Mouse (Mus musculus) thymus, adult 2 months (tissue): Measurements from ENCODE around the gene Rftn2.

Source experiments
- CTCF ChIP-seq: fragments of 200-500 bp; IDR thresholded peaks from 2 replicates; pipeline ENCODE4 v1.5.1; 2012; ENCODE audit warnings: mild to moderate bottlenecking, control low read depth, low read length, moderate library complexity, borderline replicate concordance; ENCODE audit not compliant: control insufficient read depth, poor library complexity, insufficient read depth; ENCODE audit errors: extremely low read depth
- POLR2A ChIP-seq: fragments of 200-500 bp; IDR thresholded peaks from 2 replicates; pipeline ENCODE4 v1.6.1; 2012; ENCODE audit warnings: mild to moderate bottlenecking, low read length, control low read depth, moderate library complexity; ENCODE audit not compliant: control insufficient read depth, poor library complexity, insufficient read depth; ENCODE audit errors: extremely low read depth

DNA sequence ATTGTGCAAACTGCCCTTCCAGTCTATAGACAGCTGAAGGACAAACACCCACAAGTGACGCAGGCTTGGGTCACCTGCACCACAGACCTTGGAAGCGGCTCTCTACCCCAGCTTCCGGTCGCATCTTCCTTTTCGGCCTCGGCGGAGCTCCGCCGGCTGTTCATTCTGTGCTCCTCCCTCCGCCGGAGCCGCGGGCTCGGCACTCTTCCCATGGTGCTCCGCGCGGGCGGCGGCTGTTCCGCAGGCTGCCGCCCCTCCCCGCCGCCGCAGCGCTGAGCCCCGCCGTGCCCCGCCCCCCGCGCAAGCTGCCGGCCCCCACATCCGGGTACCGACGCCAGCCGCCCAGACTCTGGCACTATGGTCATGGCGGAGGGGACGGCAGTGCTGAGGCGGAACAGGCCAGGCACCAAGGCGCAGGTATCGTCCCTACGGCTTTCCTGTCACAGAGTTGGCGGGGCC lies 95.6 kb downstream of the Rftn2 start, which contains the start of gene Mob4:
- TF ChIP-seq POLR2A = peak; percentile 91
- TF ChIP-seq CTCF = no peak
